Mouse (Mus musculus): ENCODE data around the gene Acad9. TPM values are rescaled to one million over a fixed set of nuclear protein-coding genes. Genes with fewer than 3 reads are reported as not detected.
A peak's percentile ranks its signal among the peaks of the same experiment; 100 is the strongest.

Gene Acad9
- polyA plus RNA-seq, 1 experiment from 2014 or later: 77.3 TPM

DNA sequence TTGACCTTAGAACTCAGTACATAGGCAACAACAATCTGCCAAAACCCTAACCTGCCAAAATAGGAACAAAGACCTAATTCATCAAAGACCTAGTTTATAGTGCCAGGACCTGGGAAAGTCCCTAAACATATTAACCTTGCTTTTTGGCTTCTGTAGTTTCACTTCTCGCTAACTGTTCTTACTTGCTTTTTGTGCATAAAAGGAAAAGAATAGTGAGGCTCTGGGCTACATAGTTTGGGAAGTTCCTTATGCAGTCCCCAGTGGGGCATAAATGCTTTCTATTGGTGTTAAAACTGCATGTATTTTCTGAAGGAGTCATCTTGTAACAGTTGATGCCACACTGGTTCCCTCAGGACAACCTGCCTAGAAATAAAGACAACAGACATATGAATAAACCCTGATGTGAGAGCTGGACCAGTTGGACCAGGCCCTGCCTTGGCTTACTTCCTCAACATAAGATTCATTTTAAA is 1.2 kb upstream of the Acad9 start:
- no peak overlapping the region for H3K27ac ChIP-seq
- no peaks in the 10 kb centered on the region for H3K9me3 ChIP-seq (ENCODE audit: control insufficient read depth, low read length)
- no peak for DNase-seq (ENCODE audit: low spot score)
- H3K27me3 ChIP-seq (ENCODE audit: control insufficient read depth, insufficient read depth, low read length): 0 out of 2 replicates have a peak, but pooled peaks cover 10% of the 10 kb centered on the region
- no peak overlapping the region for H3K9ac ChIP-seq
- ATAC-seq (ENCODE audit: low FRiP score): no peak
- WGBS: 94% methylated on average over 1 of the region's 1 CpGs
- H3K4me3 ChIP-seq (replicated peaks; ENCODE audit: low read length): no peak overlapping the region
- H3K36me3 ChIP-seq (replicated peaks; ENCODE audit: control insufficient read depth, insufficient read depth): no peaks in the 10 kb centered on the region
- no peak overlapping the region for H3K4me2 ChIP-seq (replicated peaks)
- H3K4me1 ChIP-seq (replicated peaks; ENCODE audit: control insufficient read depth, insufficient read depth, low read length): peaks cover 21% of the 10 kb centered on the region

DNA sequence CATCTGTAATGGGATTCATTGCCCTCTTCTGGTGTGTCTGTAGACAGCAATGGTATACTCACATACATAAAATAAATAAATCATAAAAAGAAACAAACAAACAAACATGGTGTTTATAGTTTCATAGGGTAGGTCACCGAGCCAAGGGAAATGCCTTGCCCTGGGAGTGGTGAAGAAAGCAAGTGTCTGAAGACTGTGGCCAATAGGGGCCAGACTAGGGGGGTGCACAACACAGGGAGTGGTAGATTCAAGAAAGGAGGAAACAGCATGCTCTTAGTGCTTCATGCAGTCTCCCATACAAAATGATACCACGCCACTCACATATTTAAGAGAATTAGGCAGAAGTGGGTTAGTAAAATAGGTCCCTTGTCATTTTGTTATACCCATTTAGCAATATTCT is 613 bp upstream of the Acad9 start:
- Histone ChIP-seq H3K36me3 (replicated peaks; ENCODE audit: control insufficient read depth, insufficient read depth) (peaks cover 4% of the 10 kb centered on the region), H3K27ac (no peak overlapping the region), H3K4me1 (replicated peaks; ENCODE audit: control insufficient read depth, insufficient read depth, low read length) (peaks cover 21% of the 10 kb centered on the region), H3K4me2 (replicated peaks) (peak overlapping the region; percentile 78), H3K9me3 (ENCODE audit: control insufficient read depth, low read length) (no peaks in the 10 kb centered on the region), H3K27me3 (ENCODE audit: control insufficient read depth, insufficient read depth, low read length) (0 out of 2 replicates have a peak, but pooled peaks cover 10% of the 10 kb centered on the region), H3K9ac (peak overlapping the region; percentile 81), H3K4me3 (replicated peaks; ENCODE audit: low read length) (peak overlapping the region; percentile 71)
- 98% methylated on average over 2 of the region's 2 CpGs for WGBS
- ATAC-seq (ENCODE audit: low FRiP score) (no peak), DNase-seq (ENCODE audit: low spot score) (no peak)

GRCm38 (mm10) chr3:36067731-36068130 is 2.0 kb downstream of the Acad9 start:
- no peak overlapping the region for H3K4me2 ChIP-seq (replicated peaks)
- H3K27me3 ChIP-seq (ENCODE audit: control insufficient read depth, insufficient read depth, low read length): 0 out of 2 replicates have a peak, but pooled peaks cover 1% of the 10 kb centered on the region
- DNase-seq (ENCODE audit: low spot score) (no peak), ATAC-seq (ENCODE audit: low FRiP score) (no peak)
- H3K36me3 ChIP-seq (replicated peaks; ENCODE audit: control insufficient read depth, insufficient read depth): peaks cover 17% of the 10 kb centered on the region
- WGBS: 91% methylated on average over 6 of the region's 6 CpGs
- H3K27ac ChIP-seq: no peak overlapping the region
- no peak overlapping the region for H3K4me3 ChIP-seq (replicated peaks; ENCODE audit: low read length)
- H3K4me1 ChIP-seq (replicated peaks; ENCODE audit: control insufficient read depth, insufficient read depth, low read length): peaks cover 21% of the 10 kb centered on the region
- no peaks in the 10 kb centered on the region for H3K9me3 ChIP-seq (ENCODE audit: control insufficient read depth, low read length)
- no peak overlapping the region for H3K9ac ChIP-seq

GRCm38 (mm10) chr3:36070436-36070835 is 4.7 kb downstream of the Acad9 start:
- H3K9ac ChIP-seq: no peak overlapping the region
- H3K36me3 ChIP-seq (replicated peaks; ENCODE audit: control insufficient read depth, insufficient read depth): peaks cover 38% of the 10 kb centered on the region
- no peak overlapping the region for H3K4me3 ChIP-seq (replicated peaks; ENCODE audit: low read length)
- no peak overlapping the region for H3K4me2 ChIP-seq (replicated peaks)
- H3K4me1 ChIP-seq (replicated peaks; ENCODE audit: control insufficient read depth, insufficient read depth, low read length): peaks cover 17% of the 10 kb centered on the region
- DNase-seq (ENCODE audit: low spot score) (no peak), ATAC-seq (ENCODE audit: low FRiP score) (no peak)
- 97% methylated on average over 4 of the region's 4 CpGs for WGBS
- H3K9me3 ChIP-seq (ENCODE audit: control insufficient read depth, low read length): no peaks in the 10 kb centered on the region
- H3K27me3 ChIP-seq (ENCODE audit: control insufficient read depth, insufficient read depth, low read length): no peaks in the 10 kb centered on the region
- no peak overlapping the region for H3K27ac ChIP-seq

- ATAC-seq (ENCODE audit: low FRiP score): no peak
- H3K9me3 ChIP-seq (ENCODE audit: control insufficient read depth, low read length): no peaks in the 10 kb centered on the region
- H3K36me3 ChIP-seq (replicated peaks; ENCODE audit: control insufficient read depth, insufficient read depth): peaks cover 44% of the 10 kb centered on the region
Observed at GRCm38 (mm10) chr3:36071047-36071446, 5.3 kb downstream of the Acad9 start.

DNA sequence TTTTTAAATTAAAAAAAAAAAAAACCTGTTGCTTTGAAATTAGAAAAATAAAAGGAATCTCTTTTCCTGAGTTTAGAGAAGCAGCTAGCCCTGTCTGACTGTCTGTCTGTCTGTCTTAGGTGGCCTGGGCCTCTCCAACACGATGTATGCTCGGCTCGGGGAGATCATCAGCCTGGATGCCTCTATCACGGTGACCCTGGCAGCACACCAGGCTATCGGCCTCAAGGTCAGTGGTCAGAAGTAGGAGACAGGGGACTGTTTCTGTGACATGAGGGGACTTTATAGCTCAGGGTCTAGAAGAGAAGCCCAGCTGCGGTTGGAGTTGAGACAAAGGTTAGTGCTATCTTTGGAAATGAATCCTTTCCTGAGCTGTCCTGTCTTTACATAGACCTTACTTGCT is 8.5 kb downstream of the Acad9 start:
- H3K36me3 ChIP-seq (replicated peaks; ENCODE audit: control insufficient read depth, insufficient read depth): peaks cover 76% of the 10 kb centered on the region
- WGBS: 94% methylated on average over 6 of the region's 6 CpGs

More at GRCm38 (mm10) chr3:36071047-36071446, 5.3 kb downstream of the Acad9 start:
- Histone ChIP-seq H3K27ac (no peak overlapping the region), H3K27me3 (ENCODE audit: control insufficient read depth, insufficient read depth, low read length) (no peaks in the 10 kb centered on the region), H3K4me3 (replicated peaks; ENCODE audit: low read length) (no peak overlapping the region), H3K9ac (no peak overlapping the region), H3K4me1 (replicated peaks; ENCODE audit: control insufficient read depth, insufficient read depth, low read length) (peaks cover 17% of the 10 kb centered on the region), H3K4me2 (replicated peaks) (no peak overlapping the region)
- WGBS: 98% methylated on average over 5 of the region's 5 CpGs
- no peak for DNase-seq (ENCODE audit: low spot score)

GRCm38 (mm10) chr3:36075466-36075865 is 9.7 kb downstream of the Acad9 start:
- Histone ChIP-seq H3K4me1 (replicated peaks; ENCODE audit: control insufficient read depth, insufficient read depth, low read length) (no peaks in the 10 kb centered on the region), H3K27me3 (ENCODE audit: control insufficient read depth, insufficient read depth, low read length) (no peaks in the 10 kb centered on the region), H3K4me2 (replicated peaks) (no peak overlapping the region), H3K36me3 (replicated peaks; ENCODE audit: control insufficient read depth, insufficient read depth) (peaks cover 81% of the 10 kb centered on the region), H3K4me3 (replicated peaks; ENCODE audit: low read length) (no peak overlapping the region), H3K9me3 (ENCODE audit: control insufficient read depth, low read length) (no peaks in the 10 kb centered on the region), H3K27ac (no peak overlapping the region), H3K9ac (no peak overlapping the region)
- DNase-seq (ENCODE audit: low spot score): no peak
- WGBS: 97% methylated on average over 6 of the region's 6 CpGs
- no peak for ATAC-seq (ENCODE audit: low FRiP score)

More for the DNA sequence above, 8.5 kb downstream of the Acad9 start:
- no peaks in the 10 kb centered on the region for H3K27me3 ChIP-seq (ENCODE audit: control insufficient read depth, insufficient read depth, low read length)
- no peak overlapping the region for H3K9ac ChIP-seq
- no peaks in the 10 kb centered on the region for H3K4me1 ChIP-seq (replicated peaks; ENCODE audit: control insufficient read depth, insufficient read depth, low read length)
- no peak overlapping the region for H3K4me2 ChIP-seq (replicated peaks)
- ATAC-seq (ENCODE audit: low FRiP score): no peak
- no peak overlapping the region for H3K4me3 ChIP-seq (replicated peaks; ENCODE audit: low read length)
- H3K9me3 ChIP-seq (ENCODE audit: control insufficient read depth, low read length): no peaks in the 10 kb centered on the region
- no peak overlapping the region for H3K27ac ChIP-seq
- no peak for DNase-seq (ENCODE audit: low spot score)

GRCm38 (mm10) chr3:36077386-36077785 is 11.6 kb downstream of the Acad9 start:
- 96% methylated on average over 3 of the region's 3 CpGs for WGBS
- Histone ChIP-seq H3K36me3 (replicated peaks; ENCODE audit: control insufficient read depth, insufficient read depth) (peaks cover 90% of the 10 kb centered on the region), H3K9ac (no peak overlapping the region), H3K27me3 (ENCODE audit: control insufficient read depth, insufficient read depth, low read length) (no peaks in the 10 kb centered on the region), H3K9me3 (ENCODE audit: control insufficient read depth, low read length) (no peaks in the 10 kb centered on the region), H3K4me3 (replicated peaks; ENCODE audit: low read length) (no peak overlapping the region), H3K4me2 (replicated peaks) (no peak overlapping the region), H3K4me1 (replicated peaks; ENCODE audit: control insufficient read depth, insufficient read depth, low read length) (no peaks in the 10 kb centered on the region), H3K27ac (no peak overlapping the region)
- ATAC-seq (ENCODE audit: low FRiP score) (no peak), DNase-seq (ENCODE audit: low spot score) (no peak)

- Histone ChIP-seq H3K4me1 (replicated peaks; ENCODE audit: control insufficient read depth, insufficient read depth, low read length) (no peaks in the 10 kb centered on the region), H3K4me2 (replicated peaks) (no peak overlapping the region), H3K9me3 (ENCODE audit: control insufficient read depth, low read length) (no peaks in the 10 kb centered on the region), H3K36me3 (replicated peaks; ENCODE audit: control insufficient read depth, insufficient read depth) (peaks cover 96% of the 10 kb centered on the region), H3K27me3 (ENCODE audit: control insufficient read depth, insufficient read depth, low read length) (no peaks in the 10 kb centered on the region), H3K4me3 (replicated peaks; ENCODE audit: low read length) (no peak overlapping the region), H3K27ac (no peak overlapping the region), H3K9ac (no peak overlapping the region)
- 96% methylated on average over 5 of the region's 5 CpGs for WGBS
- DNase-seq (ENCODE audit: low spot score): no peak
- ATAC-seq (ENCODE audit: low FRiP score): no peak
Observed at GRCm38 (mm10) chr3:36079886-36080285, 14.1 kb downstream of the Acad9 start.

DNA sequence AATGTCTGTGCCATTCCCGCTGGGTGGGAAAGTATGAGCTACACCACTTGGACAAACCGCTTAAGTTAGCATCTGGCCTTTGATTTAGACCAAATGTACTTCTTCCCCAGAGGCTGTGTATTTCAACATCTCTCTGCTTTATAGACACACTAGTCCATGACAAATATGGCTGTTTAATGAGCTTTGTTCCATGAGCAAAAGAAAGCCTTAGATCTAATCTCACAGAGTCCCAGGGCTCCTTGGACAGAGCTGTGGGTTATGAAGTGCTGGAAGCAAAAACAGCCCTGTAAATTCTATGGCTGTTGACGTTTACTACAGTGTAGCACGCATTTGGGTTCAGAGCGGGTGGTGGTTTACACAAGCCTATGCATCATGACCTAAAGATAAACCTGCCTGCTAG is 15.0 kb downstream of the Acad9 start:
- H3K9me3 ChIP-seq (ENCODE audit: control insufficient read depth, low read length): no peaks in the 10 kb centered on the region
- no peaks in the 10 kb centered on the region for H3K27me3 ChIP-seq (ENCODE audit: control insufficient read depth, insufficient read depth, low read length)
- no peak overlapping the region for H3K9ac ChIP-seq
- H3K27ac ChIP-seq: no peak overlapping the region
- no peaks in the 10 kb centered on the region for H3K4me1 ChIP-seq (replicated peaks; ENCODE audit: control insufficient read depth, insufficient read depth, low read length)
- 93% methylated on average over 5 of the region's 5 CpGs for WGBS
- ATAC-seq (ENCODE audit: low FRiP score) (no peak), DNase-seq (ENCODE audit: low spot score) (no peak)
- no peak overlapping the region for H3K4me3 ChIP-seq (replicated peaks; ENCODE audit: low read length)
- H3K4me2 ChIP-seq (replicated peaks): no peak overlapping the region
- peaks cover 96% of the 10 kb centered on the region for H3K36me3 ChIP-seq (replicated peaks; ENCODE audit: control insufficient read depth, insufficient read depth)

All from hindbrain, embryonic 14.5 days (tissue).